Mouse (Mus musculus): ENCODE data around the gene Eps8l3. TPM values are rescaled to one million over a fixed set of nuclear protein-coding genes. Genes with fewer than 3 reads are reported as not detected.

Eps8l3 gene
- total and polyA plus RNA-seq, 2 experiments from 2014 or later: not detected

GRCm38 (mm10) chr3:107831875-107832554 is 45.0 kb upstream of the Eps8l3 start:
- TF ChIP-seq CTCF (IDR thresholded peaks at IDR 0.05; ENCODE audit: low read depth) (no peak), EP300 (IDR thresholded peaks at IDR 0.05; ENCODE audit: low read depth) (no peak)
- Histone ChIP-seq H3K9me3 (replicated peaks; ENCODE audit: control insufficient read depth, low read length) (no peaks in the 10 kb centered on the region), H3K27ac (ENCODE audit: low read depth) (no peak overlapping the region), H3K36me3 (replicated peaks; ENCODE audit: control insufficient read depth, insufficient read depth, low read length) (no peaks in the 10 kb centered on the region), H3K4me1 (ENCODE audit: control insufficient read depth, insufficient read depth) (peaks cover 5% of the 10 kb centered on the region; the same call in 1 of the 2 replicates), H3K4me3 (ENCODE audit: low read depth, low read length) (no peak overlapping the region), H3K9ac (replicated peaks; ENCODE audit: low read depth, low read length) (no peak overlapping the region), H3K4me2 (ENCODE audit: low read depth, low read length) (no peak overlapping the region), H3K27me3 (ENCODE audit: control insufficient read depth, insufficient read depth, low read length) (no peaks in the 10 kb centered on the region)
- no peak for ATAC-seq (ENCODE audit: insufficient read depth, low read depth)
- WGBS: 54% methylated on average over 10 of the region's 10 CpGs
- DNase-seq (ENCODE audit: low spot score): no peak

DNA sequence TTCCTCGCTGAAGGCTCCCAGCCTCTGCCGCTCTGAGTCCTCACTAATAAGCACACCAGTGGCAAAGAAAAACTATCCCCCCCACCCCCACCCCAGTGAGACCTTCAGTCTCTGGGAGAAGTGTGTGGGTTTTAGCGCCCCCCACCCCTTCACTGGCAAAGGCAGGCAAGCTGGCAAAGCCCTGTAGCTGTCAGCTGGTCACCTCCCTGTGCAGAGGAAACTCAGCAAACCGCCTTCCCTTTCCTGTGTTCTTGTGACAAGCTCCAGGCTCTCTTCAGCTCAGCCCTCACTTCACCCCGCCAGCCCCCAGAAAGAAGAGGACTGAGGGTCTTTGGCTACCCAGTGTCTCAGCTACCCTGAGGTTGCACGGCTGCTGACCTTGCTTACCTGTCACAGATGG is 44.4 kb upstream of the Eps8l3 start:
- no peaks in the 10 kb centered on the region for H3K9me3 ChIP-seq (replicated peaks; ENCODE audit: control insufficient read depth, low read length)
- no peak overlapping the region for H3K9ac ChIP-seq (replicated peaks; ENCODE audit: low read depth, low read length)
- H3K4me1 ChIP-seq (ENCODE audit: control insufficient read depth, insufficient read depth): peaks cover 5% of the 10 kb centered on the region; the same call in 1 of the 2 replicates
- no peak for ATAC-seq (ENCODE audit: insufficient read depth, low read depth)
- no peak overlapping the region for H3K27ac ChIP-seq (ENCODE audit: low read depth)
- no peaks in the 10 kb centered on the region for H3K27me3 ChIP-seq (ENCODE audit: control insufficient read depth, insufficient read depth, low read length)
- 58% methylated on average over 6 of the region's 6 CpGs for WGBS
- H3K4me2 ChIP-seq (ENCODE audit: low read depth, low read length): no peak overlapping the region
- no peak for DNase-seq (ENCODE audit: low spot score)
- no peaks in the 10 kb centered on the region for H3K36me3 ChIP-seq (replicated peaks; ENCODE audit: control insufficient read depth, insufficient read depth, low read length)
- no peak for TF ChIP-seq EP300 (IDR thresholded peaks at IDR 0.05; ENCODE audit: low read depth)
- no peak for TF ChIP-seq CTCF (IDR thresholded peaks at IDR 0.05; ENCODE audit: low read depth)
- H3K4me3 ChIP-seq (ENCODE audit: low read depth, low read length): no peak overlapping the region

GRCm38 (mm10) chr3:107833370-107833769 is 43.7 kb upstream of the Eps8l3 start:
- Histone ChIP-seq H3K9me3 (replicated peaks; ENCODE audit: control insufficient read depth, low read length) (no peaks in the 10 kb centered on the region), H3K4me2 (ENCODE audit: low read depth, low read length) (no peak overlapping the region), H3K4me3 (ENCODE audit: low read depth, low read length) (no peak overlapping the region), H3K9ac (replicated peaks; ENCODE audit: low read depth, low read length) (no peak overlapping the region), H3K27me3 (ENCODE audit: control insufficient read depth, insufficient read depth, low read length) (no peaks in the 10 kb centered on the region), H3K27ac (ENCODE audit: low read depth) (no peak overlapping the region), H3K36me3 (replicated peaks; ENCODE audit: control insufficient read depth, insufficient read depth, low read length) (no peaks in the 10 kb centered on the region), H3K4me1 (ENCODE audit: control insufficient read depth, insufficient read depth) (peaks cover 5% of the 10 kb centered on the region; the same call in 1 of the 2 replicates)
- ATAC-seq (ENCODE audit: insufficient read depth, low read depth): no peak
- WGBS: 79% methylated on average over 1 of the region's 1 CpGs
- DNase-seq (ENCODE audit: low spot score): no peak
- TF ChIP-seq EP300 (IDR thresholded peaks at IDR 0.05; ENCODE audit: low read depth): no peak
- TF ChIP-seq CTCF (IDR thresholded peaks at IDR 0.05; ENCODE audit: low read depth): no peak

DNA sequence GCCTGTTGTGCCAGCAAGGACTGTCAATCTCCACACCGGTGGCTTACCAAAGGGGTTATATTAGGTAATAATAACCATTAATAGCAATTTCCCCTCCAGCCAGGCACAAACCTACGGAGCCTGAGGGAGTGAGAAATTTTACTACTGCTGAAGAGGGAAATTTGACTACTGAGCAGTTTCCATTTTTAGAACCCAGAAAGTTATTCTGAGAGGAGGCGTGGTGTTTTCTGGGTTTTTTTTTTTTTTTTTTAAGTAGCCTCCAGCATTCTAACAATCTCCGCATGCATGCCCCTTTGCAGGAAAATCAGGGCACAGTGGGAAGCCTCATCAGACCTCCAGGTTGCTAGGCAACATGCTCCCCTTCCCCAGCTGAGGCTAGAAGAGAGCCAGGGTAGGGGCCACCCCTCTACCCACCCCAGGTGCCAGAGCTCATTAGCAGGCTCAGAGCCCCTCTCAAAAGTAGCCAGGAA is 43.1 kb upstream of the Eps8l3 start:
- 31% methylated on average over 4 of the region's 4 CpGs for WGBS
- Histone ChIP-seq H3K36me3 (replicated peaks; ENCODE audit: control insufficient read depth, insufficient read depth, low read length) (no peaks in the 10 kb centered on the region), H3K4me1 (ENCODE audit: control insufficient read depth, insufficient read depth) (peaks cover 5% of the 10 kb centered on the region; the same call in 1 of the 2 replicates), H3K4me3 (ENCODE audit: low read depth, low read length) (no peak overlapping the region), H3K4me2 (ENCODE audit: low read depth, low read length) (no peak overlapping the region), H3K27me3 (ENCODE audit: control insufficient read depth, insufficient read depth, low read length) (no peaks in the 10 kb centered on the region), H3K27ac (ENCODE audit: low read depth) (no peak overlapping the region), H3K9ac (replicated peaks; ENCODE audit: low read depth, low read length) (no peak overlapping the region), H3K9me3 (replicated peaks; ENCODE audit: control insufficient read depth, low read length) (no peaks in the 10 kb centered on the region)
- ATAC-seq (ENCODE audit: insufficient read depth, low read depth): no peak
- TF ChIP-seq EP300 (IDR thresholded peaks at IDR 0.05; ENCODE audit: low read depth) (no peak), CTCF (IDR thresholded peaks at IDR 0.05; ENCODE audit: low read depth) (no peak)
- DNase-seq (ENCODE audit: low spot score): no peak

DNA sequence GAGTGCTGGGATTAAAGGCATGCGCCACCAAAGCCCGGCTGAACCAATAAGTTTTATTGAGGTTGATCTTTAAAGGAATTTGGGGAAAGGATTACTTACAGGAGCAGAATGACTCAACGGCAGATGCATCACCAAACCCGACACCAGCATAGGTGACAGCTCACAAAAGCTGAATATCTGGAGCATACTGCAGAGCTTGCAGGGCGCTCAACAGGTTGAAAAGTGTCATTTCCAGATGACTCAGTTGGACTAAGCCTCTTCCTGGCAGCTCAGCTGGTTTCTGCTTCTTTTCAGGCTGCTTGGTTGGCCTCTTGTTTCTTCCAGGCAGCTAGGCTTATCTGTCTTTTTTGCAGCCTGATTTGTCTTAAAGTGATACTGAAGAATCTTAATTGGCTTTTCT is 41.7 kb upstream of the Eps8l3 start:
- Histone ChIP-seq H3K9me3 (replicated peaks; ENCODE audit: control insufficient read depth, low read length) (no peaks in the 10 kb centered on the region), H3K27ac (ENCODE audit: low read depth) (no peak overlapping the region), H3K4me2 (ENCODE audit: low read depth, low read length) (no peak overlapping the region), H3K9ac (replicated peaks; ENCODE audit: low read depth, low read length) (no peak overlapping the region), H3K36me3 (replicated peaks; ENCODE audit: control insufficient read depth, insufficient read depth, low read length) (no peaks in the 10 kb centered on the region), H3K4me1 (ENCODE audit: control insufficient read depth, insufficient read depth) (peaks cover 5% of the 10 kb centered on the region; the same call in 1 of the 2 replicates), H3K27me3 (ENCODE audit: control insufficient read depth, insufficient read depth, low read length) (no peaks in the 10 kb centered on the region), H3K4me3 (ENCODE audit: low read depth, low read length) (no peak overlapping the region)
- no peak for TF ChIP-seq EP300 (IDR thresholded peaks at IDR 0.05; ENCODE audit: low read depth)
- no peak for TF ChIP-seq CTCF (IDR thresholded peaks at IDR 0.05; ENCODE audit: low read depth)
- ATAC-seq (ENCODE audit: insufficient read depth, low read depth): no peak
- 92% methylated on average over 5 of the region's 5 CpGs for WGBS
- DNase-seq (ENCODE audit: low spot score): no peak

- ATAC-seq (ENCODE audit: insufficient read depth, low read depth) (no peak), DNase-seq (ENCODE audit: low spot score) (no peak)
- 89% methylated on average over 5 of the region's 5 CpGs for WGBS
- H3K27me3 ChIP-seq (ENCODE audit: control insufficient read depth, insufficient read depth, low read length): no peaks in the 10 kb centered on the region
- no peak overlapping the region for H3K9ac ChIP-seq (replicated peaks; ENCODE audit: low read depth, low read length)
- no peaks in the 10 kb centered on the region for H3K9me3 ChIP-seq (replicated peaks; ENCODE audit: control insufficient read depth, low read length)
- H3K4me2 ChIP-seq (ENCODE audit: low read depth, low read length): no peak overlapping the region
- no peak overlapping the region for H3K27ac ChIP-seq (ENCODE audit: low read depth)
- TF ChIP-seq EP300 (IDR thresholded peaks at IDR 0.05; ENCODE audit: low read depth) (no peak), CTCF (IDR thresholded peaks at IDR 0.05; ENCODE audit: low read depth) (no peak)
- H3K4me3 ChIP-seq (ENCODE audit: low read depth, low read length): no peak overlapping the region
- H3K36me3 ChIP-seq (replicated peaks; ENCODE audit: control insufficient read depth, insufficient read depth, low read length): no peaks in the 10 kb centered on the region
- H3K4me1 ChIP-seq (ENCODE audit: control insufficient read depth, insufficient read depth): peaks cover 13% of the 10 kb centered on the region; the same call in 1 of the 2 replicates
Observed at GRCm38 (mm10) chr3:107839855-107840254, 37.2 kb upstream of the Eps8l3 start.

All from heart, postnatal 0 days (tissue).